Mouse (Mus musculus): ENCODE results near the gene Wdr60. TPM values are rescaled to one million over a fixed set of nuclear protein-coding genes. Genes with fewer than 3 reads are reported as not detected.
"Not testable (repeated sequence)": the region's sequence is repeated elsewhere in the genome, so short reads cannot be mapped to it uniquely, and the experiment has no call there.

Wdr60 gene
- polyA plus RNA-seq, 1 experiment from 2014 or later: 21.1 TPM

DNA sequence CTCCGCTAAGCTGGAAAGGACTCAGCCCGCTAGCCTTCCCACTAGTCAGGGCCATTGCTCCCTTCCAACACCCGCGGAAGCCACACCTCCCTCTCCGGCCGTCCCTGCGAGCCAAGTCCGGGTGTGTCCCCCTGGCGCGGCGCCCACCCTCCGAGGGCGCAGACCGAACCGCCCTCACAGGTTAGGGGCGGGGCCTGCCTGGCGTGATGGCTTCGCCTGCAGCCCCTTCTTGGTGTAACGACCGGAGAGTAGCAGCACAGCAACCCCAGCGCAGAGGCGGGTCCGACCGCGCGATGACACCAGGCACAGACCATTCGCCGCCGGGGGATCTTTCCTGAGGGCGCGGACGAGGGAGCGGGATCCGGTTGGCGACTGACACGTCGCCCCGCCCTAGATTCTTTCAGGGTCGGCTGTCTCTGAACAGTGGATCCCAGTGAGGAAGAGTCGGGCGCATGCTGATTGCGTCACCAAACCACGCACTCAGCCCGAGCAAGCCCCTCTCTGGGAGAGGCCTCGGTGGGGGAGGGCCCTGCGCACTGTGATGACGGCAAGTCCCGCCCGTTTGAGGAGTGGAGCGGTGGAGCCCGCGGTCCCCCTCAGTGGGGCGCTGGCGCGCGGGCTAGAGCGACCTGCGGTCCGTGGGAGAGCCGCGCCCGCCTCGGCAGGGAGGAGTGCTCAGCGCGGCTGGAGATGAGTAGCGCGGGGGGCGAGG is 18.0 kb upstream of the Wdr60 start, which contains the start of gene Esyt2:
Gene Esyt2, plus strand, starts transcription at position 544 of the 712 bp plus-strand sequence.
- peak within 1 kb of the TSS; percentile 100 for H3K4me3 ChIP-seq
- H3K4me2 ChIP-seq (replicated peaks): peak within 1 kb of the TSS; percentile 87
- under 1% methylated on average over 67 of the region's 68 CpGs for WGBS
- peak within 1 kb of the TSS; percentile 96 for H3K9ac ChIP-seq (replicated peaks)
- peak within 1 kb of the TSS; percentile 97 for H3K27ac ChIP-seq (replicated peaks)
- peak; percentile 99 for ATAC-seq (replicated peaks)
- no peaks in the 10 kb centered on the region for H3K36me3 ChIP-seq
- H3K4me1 ChIP-seq: peaks cover 18% of the 10 kb centered on the region
- no peaks in the 10 kb centered on the region for H3K27me3 ChIP-seq
- H3K9me3 ChIP-seq: no peaks in the 10 kb centered on the region

DNA sequence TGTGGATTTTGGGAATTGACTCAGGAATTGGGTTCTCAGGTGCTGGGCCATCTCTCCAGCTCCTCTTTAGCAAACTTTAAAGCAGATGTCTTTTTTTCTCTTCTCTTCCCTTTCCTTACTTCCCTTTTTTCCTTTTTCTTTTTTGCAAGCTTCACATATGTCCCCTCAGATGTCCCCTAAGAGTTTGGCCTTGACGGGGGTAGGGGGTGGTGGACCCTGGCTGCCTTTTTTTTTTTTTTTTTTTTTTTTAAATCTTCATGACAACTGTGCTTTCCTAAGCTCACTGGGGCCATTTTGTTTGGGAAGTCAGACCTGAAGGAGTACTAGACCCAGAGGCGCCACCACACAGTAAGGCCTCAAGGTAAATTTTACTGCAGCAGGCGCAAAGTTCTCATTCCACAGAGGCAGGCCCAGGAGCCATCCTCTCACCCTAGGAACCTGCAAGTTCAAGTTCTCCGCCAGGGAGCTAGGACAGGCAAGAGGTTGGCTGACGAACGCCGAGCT is 17.4 kb upstream of the Wdr60 start:
- H3K4me3 ChIP-seq: peak overlapping the region; percentile 100
- H3K9ac ChIP-seq (replicated peaks): peak overlapping the region; percentile 96
- H3K27me3 ChIP-seq: no peaks in the 10 kb centered on the region
- H3K9me3 ChIP-seq: no peaks in the 10 kb centered on the region
- no peaks in the 10 kb centered on the region for H3K36me3 ChIP-seq
- peak overlapping the region; percentile 97 for H3K27ac ChIP-seq (replicated peaks)
- WGBS: 1% methylated on average over 7 of the region's 7 CpGs
- no peak for ATAC-seq (replicated peaks)
- peak overlapping the region; percentile 65 for H3K4me2 ChIP-seq (replicated peaks)
- H3K4me1 ChIP-seq: peaks cover 18% of the 10 kb centered on the region

DNA sequence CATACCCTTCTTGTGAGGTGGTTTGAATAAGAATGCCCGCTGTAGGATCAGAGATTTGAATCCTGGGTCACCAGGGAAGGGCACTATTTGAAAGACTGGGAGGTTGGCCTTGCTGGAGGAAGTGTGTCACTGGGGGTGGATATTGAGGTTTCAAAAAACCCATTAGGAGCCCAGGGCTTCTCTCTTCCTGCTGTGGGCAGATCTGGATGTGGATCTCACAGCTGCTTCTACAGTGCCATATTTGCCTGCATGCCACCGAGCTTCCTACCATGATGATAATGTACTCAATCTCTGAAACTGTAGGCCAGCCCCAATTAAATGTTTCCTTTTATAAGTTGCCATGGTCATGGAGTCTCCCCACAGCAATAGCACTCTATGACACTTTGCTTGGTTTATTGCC is 16.4 kb upstream of the Wdr60 start:
- H3K4me1 ChIP-seq: peaks cover 18% of the 10 kb centered on the region
- H3K27me3 ChIP-seq: no peaks in the 10 kb centered on the region
- ATAC-seq (replicated peaks): no peak
- WGBS: 91% methylated on average over 2 of the region's 2 CpGs
- no peak overlapping the region for H3K9ac ChIP-seq (replicated peaks)
- no peaks in the 10 kb centered on the region for H3K9me3 ChIP-seq
- H3K4me3 ChIP-seq: no peak overlapping the region
- no peak overlapping the region for H3K4me2 ChIP-seq (replicated peaks)
- H3K36me3 ChIP-seq: no peaks in the 10 kb centered on the region
- H3K27ac ChIP-seq (replicated peaks): no peak overlapping the region

DNA sequence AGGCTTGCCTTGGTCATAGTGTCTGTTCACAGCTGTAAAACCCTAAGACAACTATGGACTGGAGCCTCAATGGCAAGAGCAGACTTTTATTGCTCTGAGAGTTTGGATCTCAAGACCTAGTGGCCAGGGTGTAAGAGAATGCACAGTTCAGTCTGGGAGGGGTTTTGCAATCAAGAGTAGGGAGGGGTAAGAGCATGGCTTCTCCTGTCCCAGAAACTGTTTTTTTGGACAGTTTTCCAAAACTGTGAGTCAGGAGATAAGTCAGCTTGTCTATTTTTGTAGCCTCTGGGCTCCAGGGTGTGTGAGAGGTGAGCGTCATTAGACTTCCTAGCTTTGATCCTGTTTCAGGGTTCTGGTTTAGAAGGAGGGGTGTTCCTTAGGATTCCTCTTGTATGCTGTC is 15.7 kb upstream of the Wdr60 start:
- H3K27ac ChIP-seq (replicated peaks): no peak overlapping the region
- H3K9ac ChIP-seq (replicated peaks): no peak overlapping the region
- no peaks in the 10 kb centered on the region for H3K27me3 ChIP-seq
- no peak overlapping the region for H3K4me2 ChIP-seq (replicated peaks)
- H3K4me1 ChIP-seq: peaks cover 18% of the 10 kb centered on the region
- 91% methylated on average over 1 of the region's 1 CpGs for WGBS
- H3K36me3 ChIP-seq: no peaks in the 10 kb centered on the region
- no peak for ATAC-seq (replicated peaks)
- no peak overlapping the region for H3K4me3 ChIP-seq
- no peaks in the 10 kb centered on the region for H3K9me3 ChIP-seq

DNA sequence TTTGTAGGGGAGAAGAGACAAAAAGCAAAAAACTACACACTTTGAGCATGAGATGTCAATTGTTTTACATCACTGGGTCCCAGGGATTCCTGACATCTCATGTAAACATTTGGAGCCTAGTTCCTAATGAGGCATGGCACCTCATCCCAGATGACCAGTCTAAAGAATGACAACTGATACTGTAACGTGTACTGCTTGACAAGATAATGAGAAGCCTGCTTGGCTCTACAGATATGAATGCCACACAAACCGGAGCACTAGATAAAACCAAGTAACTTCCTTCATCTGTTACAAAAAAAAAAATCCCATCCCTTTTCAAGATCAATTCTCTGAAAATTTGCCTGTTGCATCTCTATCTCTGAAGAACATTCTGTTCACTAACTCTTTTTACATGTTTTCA is 14.1 kb upstream of the Wdr60 start:
- ATAC-seq (replicated peaks): no peak
- no peaks in the 10 kb centered on the region for H3K27me3 ChIP-seq
- 83% methylated on average over 2 of the region's 2 CpGs for WGBS
- no peak overlapping the region for H3K27ac ChIP-seq (replicated peaks)
- H3K9me3 ChIP-seq: no peaks in the 10 kb centered on the region
- no peak overlapping the region for H3K9ac ChIP-seq (replicated peaks)
- H3K36me3 ChIP-seq: no peaks in the 10 kb centered on the region
- no peak overlapping the region for H3K4me3 ChIP-seq
- no peak overlapping the region for H3K4me2 ChIP-seq (replicated peaks)
- peaks cover 9% of the 10 kb centered on the region for H3K4me1 ChIP-seq

DNA sequence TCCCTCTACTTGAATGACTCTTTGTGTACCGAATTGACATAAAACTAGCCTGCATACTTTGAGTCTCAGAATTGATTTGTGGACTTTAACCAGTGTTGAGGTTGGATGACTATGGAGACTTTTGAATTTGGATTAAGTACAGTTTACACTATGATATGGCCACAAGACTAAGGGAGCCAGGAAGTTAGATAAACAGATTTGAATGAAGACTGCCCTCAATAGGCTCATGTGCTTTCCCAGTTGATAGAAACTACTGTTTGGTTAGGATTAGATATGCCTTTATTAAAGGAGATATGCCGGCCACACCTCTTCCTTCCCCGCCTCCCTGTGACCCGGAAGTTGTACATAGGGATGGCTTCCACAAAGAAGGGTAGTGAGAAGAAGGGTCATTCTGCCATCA is 12.8 kb upstream of the Wdr60 start:
- ATAC-seq (replicated peaks): no peak
- no peaks in the 10 kb centered on the region for H3K9me3 ChIP-seq
- WGBS: 94% methylated on average over 4 of the region's 4 CpGs

DNA sequence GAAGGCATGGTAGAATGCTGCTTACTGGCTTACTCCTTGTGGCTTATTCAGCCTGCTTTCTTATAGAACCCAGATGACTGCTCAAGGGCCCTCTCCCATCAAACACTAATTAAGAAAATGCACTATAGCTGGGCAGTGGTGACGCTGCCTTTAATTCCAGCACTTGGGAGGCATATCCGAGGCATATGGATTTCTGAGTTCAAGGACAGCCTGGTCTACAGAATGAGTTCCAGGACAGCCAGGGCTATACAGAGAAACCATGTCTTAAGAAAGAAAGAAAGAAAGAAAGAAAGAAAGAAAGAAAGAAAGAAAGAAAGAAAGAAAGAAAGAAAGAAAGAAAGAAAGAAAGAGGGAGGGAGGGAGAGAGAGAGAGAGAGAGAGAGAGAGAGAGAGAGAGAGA is 12.3 kb upstream of the Wdr60 start, which contains the start of gene Gm11027:
Gene Gm11027, plus strand, starts transcription at position 301 of the 400 bp plus-strand sequence.
- not testable (repeated sequence) for H3K27me3 ChIP-seq; H3K4me1 ChIP-seq; H3K36me3 ChIP-seq; H3K9ac ChIP-seq (replicated peaks); H3K27ac ChIP-seq (replicated peaks); ATAC-seq (replicated peaks); H3K4me2 ChIP-seq (replicated peaks); H3K4me3 ChIP-seq; H3K9me3 ChIP-seq
- WGBS: 89% methylated on average over 2 of the region's 2 CpGs

More for the DNA sequence above, 12.8 kb upstream of the Wdr60 start:
- H3K4me1 ChIP-seq: peaks cover 7% of the 10 kb centered on the region
- no peak overlapping the region for H3K4me3 ChIP-seq
- H3K27ac ChIP-seq (replicated peaks): no peak overlapping the region
- H3K9ac ChIP-seq (replicated peaks): no peak overlapping the region
- H3K4me2 ChIP-seq (replicated peaks): no peak overlapping the region
- H3K27me3 ChIP-seq: no peaks in the 10 kb centered on the region
- H3K36me3 ChIP-seq: no peaks in the 10 kb centered on the region

DNA sequence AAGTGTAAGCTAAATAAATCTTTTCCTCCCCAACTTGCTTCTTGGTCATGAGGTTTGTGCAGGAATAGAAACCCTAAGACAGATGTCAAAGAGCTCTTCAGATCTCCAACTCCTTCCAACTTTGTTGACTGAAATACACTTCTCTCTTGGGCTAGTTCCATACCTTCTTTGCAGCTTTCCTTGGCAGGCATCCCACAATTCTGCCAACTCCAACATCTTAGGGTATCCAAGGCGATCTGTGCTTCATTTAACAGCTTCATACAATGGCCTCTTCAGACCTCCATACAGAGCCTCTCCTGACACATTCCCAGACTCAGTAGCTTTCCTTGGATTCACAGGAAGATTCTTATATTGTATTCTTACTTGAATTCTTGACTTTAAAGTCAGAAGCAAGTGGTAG is 10.9 kb upstream of the Wdr60 start:
- WGBS: 48% methylated on average over 1 of the region's 1 CpGs
- H3K4me3 ChIP-seq: no peak overlapping the region

DNA sequence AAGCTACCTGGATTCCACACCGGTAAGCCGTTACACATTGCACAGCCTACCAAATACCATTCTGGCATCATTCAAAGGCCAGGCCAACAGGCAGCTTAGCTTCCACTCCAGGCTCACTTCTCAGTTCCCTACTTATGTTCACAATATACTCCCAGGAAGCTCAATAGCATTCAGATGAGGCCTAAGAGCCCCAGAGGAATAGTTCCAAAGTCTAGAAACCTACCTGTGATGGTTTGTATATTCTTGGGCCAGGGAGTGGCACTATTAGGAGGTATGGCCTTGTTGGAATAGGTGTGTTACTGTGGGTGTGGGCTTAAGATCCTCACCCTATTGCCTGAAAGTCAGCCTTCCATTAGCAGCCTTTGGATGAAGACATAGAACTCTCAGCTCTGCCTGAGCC is 8.2 kb upstream of the Wdr60 start:
- no peak for ATAC-seq (replicated peaks)
- no peak overlapping the region for H3K9ac ChIP-seq (replicated peaks)
- no peak overlapping the region for H3K4me3 ChIP-seq
- no peak overlapping the region for H3K4me2 ChIP-seq (replicated peaks)
- no peaks in the 10 kb centered on the region for H3K27me3 ChIP-seq
- H3K36me3 ChIP-seq: no peaks in the 10 kb centered on the region
- no peak overlapping the region for H3K27ac ChIP-seq (replicated peaks)
- WGBS: 100% methylated on average over 2 of the region's 2 CpGs
- H3K9me3 ChIP-seq: no peaks in the 10 kb centered on the region
- H3K4me1 ChIP-seq: no peaks in the 10 kb centered on the region

More for the DNA sequence above, 10.9 kb upstream of the Wdr60 start:
- Histone ChIP-seq H3K9me3 (no peaks in the 10 kb centered on the region), H3K4me1 (no peaks in the 10 kb centered on the region), H3K27ac (replicated peaks) (no peak overlapping the region), H3K27me3 (no peaks in the 10 kb centered on the region), H3K4me2 (replicated peaks) (no peak overlapping the region), H3K36me3 (no peaks in the 10 kb centered on the region), H3K9ac (replicated peaks) (no peak overlapping the region)
- ATAC-seq (replicated peaks): no peak

DNA sequence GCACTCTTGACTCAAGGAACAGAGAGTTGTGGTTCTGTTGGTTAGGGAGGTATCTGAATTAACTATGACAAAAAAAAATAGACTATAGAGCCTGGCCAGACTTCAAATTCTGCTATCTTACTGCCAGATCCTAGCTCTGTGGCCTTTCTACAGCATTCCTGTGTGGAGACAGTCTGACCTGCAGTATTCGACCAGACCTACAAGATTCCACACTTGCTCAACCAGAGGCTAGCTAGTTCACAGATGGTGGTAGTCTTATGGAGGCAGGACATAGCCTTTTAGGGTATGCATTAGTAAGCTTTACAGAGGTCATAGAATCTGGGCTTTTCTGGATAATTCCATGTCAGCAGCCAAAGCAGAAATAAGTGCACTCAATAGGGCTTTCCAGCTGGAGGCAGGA is 7.7 kb upstream of the Wdr60 start:
- no peak for ATAC-seq (replicated peaks)
- Histone ChIP-seq H3K9ac (replicated peaks) (no peak overlapping the region), H3K4me3 (no peak overlapping the region), H3K9me3 (no peaks in the 10 kb centered on the region), H3K27me3 (no peaks in the 10 kb centered on the region), H3K4me2 (replicated peaks) (no peak overlapping the region), H3K27ac (replicated peaks) (no peak overlapping the region), H3K36me3 (no peaks in the 10 kb centered on the region), H3K4me1 (no peaks in the 10 kb centered on the region)
- 91% methylated on average over 1 of the region's 1 CpGs for WGBS

DNA sequence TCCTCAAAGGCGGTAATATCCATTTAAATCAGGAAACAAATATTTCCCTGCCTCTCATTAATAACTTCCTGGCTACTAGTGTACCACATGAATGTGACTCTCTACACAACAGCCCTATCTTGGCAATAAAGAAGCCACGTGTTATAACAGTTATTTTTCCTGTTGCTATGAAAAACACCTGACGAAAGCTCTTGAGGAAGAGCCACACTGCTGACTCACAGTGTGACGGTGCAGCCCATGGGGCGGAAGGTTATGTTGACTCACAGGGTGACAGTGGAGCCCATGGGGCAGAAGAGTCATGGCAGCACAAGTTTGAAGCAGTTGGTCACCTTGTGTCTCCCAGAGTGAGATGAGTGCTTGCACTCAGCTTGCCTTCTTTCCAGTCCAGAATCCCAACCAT is 6.6 kb upstream of the Wdr60 start:
- Histone ChIP-seq H3K9me3 (no peaks in the 10 kb centered on the region), H3K9ac (replicated peaks) (no peak overlapping the region), H3K4me3 (no peak overlapping the region), H3K27me3 (no peaks in the 10 kb centered on the region), H3K4me1 (no peaks in the 10 kb centered on the region), H3K36me3 (no peaks in the 10 kb centered on the region), H3K4me2 (replicated peaks) (no peak overlapping the region), H3K27ac (replicated peaks) (no peak overlapping the region)
- 87% methylated on average over 5 of the region's 5 CpGs for WGBS
- no peak for ATAC-seq (replicated peaks)

DNA sequence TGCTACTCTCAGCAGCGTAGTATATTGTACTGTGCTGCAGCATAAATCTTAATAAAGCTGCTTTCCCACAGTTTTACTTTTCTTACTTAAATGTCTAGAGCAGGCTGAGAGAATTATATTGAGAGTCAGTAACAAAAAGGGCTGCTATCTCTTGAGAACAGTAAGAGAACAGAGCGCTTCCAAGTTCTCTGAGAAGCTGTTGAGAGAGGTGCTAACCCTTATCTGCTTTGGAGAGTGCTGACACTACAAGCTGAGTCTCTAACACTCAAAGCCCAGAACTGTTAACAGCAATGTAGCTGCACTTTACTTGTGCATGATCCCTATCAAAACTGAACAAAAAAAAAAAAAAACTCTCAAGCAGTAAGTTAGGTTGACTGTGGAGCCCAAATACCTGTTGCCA is 2.5 kb upstream of the Wdr60 start:
- no peaks in the 10 kb centered on the region for H3K27me3 ChIP-seq
- no peak overlapping the region for H3K4me2 ChIP-seq (replicated peaks)
- no peak overlapping the region for H3K4me3 ChIP-seq
- ATAC-seq (replicated peaks): no peak
- H3K9ac ChIP-seq (replicated peaks): no peak overlapping the region
- WGBS: 82% methylated on average over 2 of the region's 2 CpGs
- H3K4me1 ChIP-seq: peaks cover 9% of the 10 kb centered on the region; the same call in 1 of the 2 replicates
- H3K9me3 ChIP-seq: no peaks in the 10 kb centered on the region
- no peak overlapping the region for H3K27ac ChIP-seq (replicated peaks)
- no peaks in the 10 kb centered on the region for H3K36me3 ChIP-seq

DNA sequence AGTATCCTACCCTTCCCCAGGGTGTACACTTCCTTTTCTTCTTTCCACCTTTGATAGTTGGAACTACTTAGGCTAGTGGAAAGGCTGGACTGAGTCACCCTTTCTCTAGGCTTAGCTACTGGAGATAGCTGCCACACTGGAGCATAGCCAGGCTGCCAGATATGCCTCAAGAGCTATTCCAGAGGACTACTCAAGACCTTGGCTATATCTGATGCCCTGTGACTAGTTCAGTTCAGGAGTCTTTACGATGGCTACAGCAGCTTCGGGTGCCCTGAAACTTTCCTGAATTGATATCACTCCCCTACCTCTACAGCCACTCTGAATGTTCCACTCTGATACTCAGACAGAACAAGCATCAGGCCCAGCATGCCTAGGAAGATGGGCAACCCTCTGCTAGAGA is 1.9 kb upstream of the Wdr60 start:
- Histone ChIP-seq H3K9me3 (no peaks in the 10 kb centered on the region), H3K4me3 (no peak overlapping the region), H3K27ac (replicated peaks) (no peak overlapping the region), H3K36me3 (no peaks in the 10 kb centered on the region), H3K4me1 (peaks cover 9% of the 10 kb centered on the region; the same call in 1 of the 2 replicates), H3K9ac (replicated peaks) (no peak overlapping the region), H3K27me3 (no peaks in the 10 kb centered on the region), H3K4me2 (replicated peaks) (no peak overlapping the region)
- no peak for ATAC-seq (replicated peaks)
- 97% methylated on average over 2 of the region's 2 CpGs for WGBS
